Mouse (Mus musculus) R1 (cell line): ENCODE results near the gene Tcea3.
A peak's percentile ranks its signal among the peaks of the same experiment; 100 is the strongest.

Experiments
- DNase-seq: peaks from one replicate; pipeline ENCODE4 v3.0.0-alpha.2; 2018; ENCODE audit warnings: low read depth, low spot score

Tcea3 gene

GRCm38 (mm10) chr4:136317667-136318066 is 70.1 kb downstream of the Tcea3 start:
- DNase-seq, result peak; percentile 95

GRCm38 (mm10) chr4:136320016-136320415 is 72.5 kb downstream of the Tcea3 start:
- no peak for DNase-seq

- no peak for DNase-seq
These were observed 76.7 kb downstream of the Tcea3 start for GRCm38 (mm10) chr4:136324226-136324625.
